Mouse (Mus musculus) adipose tissue, adult 10 weeks (tissue): ENCODE results near the gene Cldn9. TPM values are rescaled to one million over a fixed set of nuclear protein-coding genes. Genes with fewer than 3 reads are reported as not detected.

Source experiments
- polyA plus RNA-seq: library from polyadenylated mRNA; stranded (reverse); fragments of 350-450 nt; fragmentation: Illumina TruSeq; extraction: RNeasy Lipid Tissue Mini Kit (QIAGEN cat#74804); gene quantifications from one replicate; pipeline ENCODE4 v1.2.3, GENCODE M21; 2014; ENCODE audit warnings: low read depth, low replicate concordance

Cldn9 gene
- polyA plus RNA-seq, result 1.2 TPM

GRCm38 (mm10) chr17:23683856-23684672 lies at the start of gene Cldn9:
TSS of gene Cldn9 (minus strand) at chr17:23684026.

GRCm38 (mm10) chr17:23725999-23726757 lies 42.4 kb upstream of the Cldn9 start, which contains the start of gene Pkmyt1:
TSS of gene Pkmyt1 (plus strand) at chr17:23726336.

GRCm38 (mm10) chr17:23722376-23723125 lies 38.7 kb upstream of the Cldn9 start, which contains the start of gene 1520401A03Rik:
TSS of gene 1520401A03Rik (minus strand) at chr17:23722783.

GRCm38 (mm10) chr17:23679127-23679835 lies 4.5 kb downstream of the Cldn9 start, which contains the start of gene Cldn6:
TSS of gene Cldn6 (plus strand) at chr17:23679249.

GRCm38 (mm10) chr17:23677236-23677679 lies 6.6 kb downstream of the Cldn9 start, which contains the start of gene Tnfrsf12a:
TSS of gene Tnfrsf12a (minus strand) at chr17:23677468.

GRCm38 (mm10) chr17:23673424-23674073 lies 10.3 kb downstream of the Cldn9 start, which contains the start of the genes Hcfc1r1 and Thoc6:
TSS of gene Hcfc1r1 (plus strand) at chr17:23673596.
TSS of gene Thoc6 (minus strand) at chr17:23673882.

GRCm38 (mm10) chr17:23660117-23660875 lies 23.5 kb downstream of the Cldn9 start, which contains the start of gene Bicdl2:
TSS of gene Bicdl2 (plus strand) at chr17:23660506.

GRCm38 (mm10) chr17:23644613-23645495 lies 39.0 kb downstream of the Cldn9 start, which contains the start of gene Mmp25:
TSS of gene Mmp25 (minus strand) at chr17:23645277.

Other genes starting within 250 kb of the Cldn9 start
- gene Vmn2r117, start 204.3 kb downstream of the Cldn9 start, polyA plus RNA-seq, result not detected
- 9.9 TPM for gene Zfp213, start 119.8 kb downstream of the Cldn9 start, polyA plus RNA-seq
- gene Zfp13, start 84.5 kb downstream of the Cldn9 start, polyA plus RNA-seq, result 23.0 TPM
- 0.16 TPM for gene Zscan10, start 83.2 kb downstream of the Cldn9 start, polyA plus RNA-seq
- 0.25 TPM for gene Mmp25, start 38.7 kb downstream of the Cldn9 start, polyA plus RNA-seq
- gene Bicdl2, start 23.5 kb downstream of the Cldn9 start, polyA plus RNA-seq, result 2.7 TPM
- gene Hcfc1r1, start 10.4 kb downstream of the Cldn9 start, polyA plus RNA-seq, result 226 TPM
- gene Thoc6, start 10.1 kb downstream of the Cldn9 start, polyA plus RNA-seq, result 10.9 TPM
- 25.6 TPM for gene Tnfrsf12a, start 6.6 kb downstream of the Cldn9 start, polyA plus RNA-seq
- 1.0 TPM for gene Cldn6, start 4.8 kb downstream of the Cldn9 start, polyA plus RNA-seq
- gene 1520401A03Rik, start 38.8 kb upstream of the Cldn9 start, polyA plus RNA-seq, result 0.30 TPM
- 8.8 TPM for gene Pkmyt1, start 42.3 kb upstream of the Cldn9 start, polyA plus RNA-seq
- gene Paqr4, start 56.8 kb upstream of the Cldn9 start, polyA plus RNA-seq, result 19.4 TPM
- 0.24 TPM for gene Kremen2, start 61.8 kb upstream of the Cldn9 start, polyA plus RNA-seq
- gene Flywch1, start 87.6 kb upstream of the Cldn9 start, polyA plus RNA-seq, result 65.6 TPM
- gene Flywch2, start 102.1 kb upstream of the Cldn9 start, polyA plus RNA-seq, result 16.1 TPM
- 339 TPM for gene Srrm2, start 106.5 kb upstream of the Cldn9 start, polyA plus RNA-seq
- gene Elob, start 145.1 kb upstream of the Cldn9 start, polyA plus RNA-seq, result 387 TPM
- 1.4 TPM for gene Prss33, start 152.0 kb upstream of the Cldn9 start, polyA plus RNA-seq
- gene Prss32, start 159.8 kb upstream of the Cldn9 start, polyA plus RNA-seq, result not detected
- gene Prss41, start 160.1 kb upstream of the Cldn9 start, polyA plus RNA-seq, result 0.55 TPM
- 1.1 TPM for gene Prss21, start 184.0 kb upstream of the Cldn9 start, polyA plus RNA-seq
- gene Dcpp1, start 196.8 kb upstream of the Cldn9 start, polyA plus RNA-seq, result not detected
- gene Dcpp2, start 196.9 kb upstream of the Cldn9 start, polyA plus RNA-seq, result not detected
- gene Dcpp3, start 233.4 kb upstream of the Cldn9 start, polyA plus RNA-seq, result not detected